ENCODE assay signal across 18 mouse cellular contexts in genomic region chr15:25187881-25188326, GRCm38 (mm10).
DNase-seq lines count a peak whose midpoint lies in the region; ATAC-seq and TF ChIP-seq lines count a peak whose summit lies in the region.
"Had no signal": no experiment of that assay in that cellular context is flagged by ENCODE, and none has a peak within 500 bp of the region (broad histone marks: within the 10 kb centered on the region; RNA-seq: fewer than 3 reads in every experiment).

No protein-coding gene starts in this region.

- no peaks in the 10 kb centered on the region for H3K4me1 ChIP-seq in forebrain, embryonic 14.5 days (ENCODE audit: control insufficient read depth, insufficient read depth, low read length)
- no peaks in the 10 kb centered on the region for H3K4me1 ChIP-seq in forebrain, embryonic 11.5 days (replicated peaks; ENCODE audit: control insufficient read depth, insufficient read depth, low read length)
- no peaks in the 10 kb centered on the region for H3K4me1 ChIP-seq in neural tube, embryonic 15.5 days
- H3K4me1 ChIP-seq: embryonic facial prominence, embryonic 15.5 days; limb, embryonic 15.5 days; midbrain, embryonic 15.5 days had no signal

- H3K36me3 ChIP-seq in forebrain, embryonic 14.5 days (ENCODE audit: control insufficient read depth, insufficient read depth, low read length) = no peaks in the 10 kb centered on the region
- H3K36me3 ChIP-seq in forebrain, embryonic 11.5 days (ENCODE audit: control insufficient read depth, insufficient read depth, low read length) = no peaks in the 10 kb centered on the region
- no peaks in the 10 kb centered on the region for H3K36me3 ChIP-seq in neural tube, embryonic 15.5 days
- H3K36me3 ChIP-seq: embryonic facial prominence, embryonic 15.5 days; limb, embryonic 15.5 days; midbrain, embryonic 15.5 days had no signal

- no peak for TF ChIP-seq POLR2A in brain, embryonic 14.5 days (IDR thresholded peaks at IDR 0.05; ENCODE audit: borderline replicate concordance, extremely low read depth, insufficient read depth, insufficient read length, poor library complexity, severe bottlenecking)

- no peak overlapping the region for H3K4me2 ChIP-seq in forebrain, embryonic 14.5 days (ENCODE audit: low read length)
- H3K4me2 ChIP-seq in forebrain, embryonic 11.5 days (ENCODE audit: low read depth, low read length, severe bottlenecking) = no peak overlapping the region
- no peak overlapping the region for H3K4me2 ChIP-seq in neural tube, embryonic 15.5 days
- H3K4me2 ChIP-seq: embryonic facial prominence, embryonic 15.5 days; limb, embryonic 15.5 days; midbrain, embryonic 15.5 days had no signal

- H3K9me3 ChIP-seq in forebrain, embryonic 14.5 days (replicated peaks; ENCODE audit: control insufficient read depth, low read length) = no peaks in the 10 kb centered on the region
- H3K9me3 ChIP-seq in forebrain, embryonic 11.5 days (ENCODE audit: control insufficient read depth, low read length) = no peaks in the 10 kb centered on the region
- H3K9me3 ChIP-seq in neural tube, embryonic 15.5 days (replicated peaks) = no peaks in the 10 kb centered on the region
- H3K9me3 ChIP-seq: embryonic facial prominence, embryonic 15.5 days; limb, embryonic 15.5 days; midbrain, embryonic 15.5 days had no signal

- H3K27ac ChIP-seq in forebrain, embryonic 14.5 days (ENCODE audit: low read depth, low read length) = no peak overlapping the region
- no peak overlapping the region for H3K27ac ChIP-seq in forebrain, embryonic 11.5 days (ENCODE audit: low read depth, low read length)
- no peak overlapping the region for H3K27ac ChIP-seq in neural tube, embryonic 15.5 days (replicated peaks)
- H3K27ac ChIP-seq: embryonic facial prominence, embryonic 15.5 days; limb, embryonic 15.5 days; midbrain, embryonic 15.5 days; stomach, postnatal 0 days had no signal

- H3K4me3 ChIP-seq in forebrain, embryonic 14.5 days (ENCODE audit: low read depth, low read length) = no peak overlapping the region
- H3K4me3 ChIP-seq in forebrain, embryonic 11.5 days (ENCODE audit: low read depth, low read length) = no peak overlapping the region
- no peak overlapping the region for H3K4me3 ChIP-seq in neural tube, embryonic 15.5 days (replicated peaks)
- H3K4me3 ChIP-seq: embryonic facial prominence, embryonic 15.5 days; limb, embryonic 15.5 days; midbrain, embryonic 15.5 days had no signal

- DNase-seq in forebrain, embryonic 14.5 days (ENCODE audit: low spot score) = peak; percentile 33
- DNase-seq in forebrain, embryonic 11.5 days (ENCODE audit: low spot score) = no peak
- DNase-seq in layer of hippocampus, adult 9-11 months = peak; percentile 34
- no peak for DNase-seq in layer of hippocampus, adult 9-10 months (ENCODE audit: low spot score)
- peak; percentile 61 for DNase-seq in brain, embryonic 14.5 days (ENCODE audit: low read depth)
- no peak for DNase-seq in yolk sac, embryonic 10.5 days (ENCODE audit: low spot score)
- no peak for DNase-seq in cerebellum, adult 11-12 months
- DNase-seq: B cell, adult 2 months; cerebellum, adult 9-11 months; kidney, postnatal 4 days; liver, postnatal 0 days; lung, postnatal 14 days had no signal

- WGBS in forebrain, embryonic 14.5 days = 40% methylated on average over 2 of the region's 2 CpGs
- 63% methylated on average over 2 of the region's 2 CpGs for whole genome bisulfite sequencing in forebrain, embryonic 11.5 days
- 16% methylated on average over 2 of the region's 2 CpGs for WGBS in neural tube, embryonic 15.5 days

- TF ChIP-seq CTCF in brain, embryonic 14.5 days (IDR thresholded peaks at IDR 0.05; ENCODE audit: borderline replicate concordance, extremely low read depth, insufficient read depth, insufficient read length) = no peak

- H3K9ac ChIP-seq in forebrain, embryonic 14.5 days (ENCODE audit: low read length) = no peak overlapping the region
- no peak overlapping the region for H3K9ac ChIP-seq in forebrain, embryonic 11.5 days (ENCODE audit: low read length)
- H3K9ac ChIP-seq in neural tube, embryonic 15.5 days (replicated peaks) = no peak overlapping the region
- H3K9ac ChIP-seq: embryonic facial prominence, embryonic 15.5 days; limb, embryonic 15.5 days; liver, postnatal 0 days; midbrain, embryonic 15.5 days had no signal

- no peaks in the 10 kb centered on the region for H3K27me3 ChIP-seq in forebrain, embryonic 14.5 days (replicated peaks; ENCODE audit: control insufficient read depth, insufficient read depth, low read length)
- no peaks in the 10 kb centered on the region for H3K27me3 ChIP-seq in forebrain, embryonic 11.5 days (ENCODE audit: control insufficient read depth, insufficient read depth, low read length)
- H3K27me3 ChIP-seq in neural tube, embryonic 15.5 days (replicated peaks) = 0 out of 2 replicates have a peak, but pooled peaks cover 9% of the 10 kb centered on the region
- H3K27me3 ChIP-seq: embryonic facial prominence, embryonic 15.5 days; limb, embryonic 15.5 days; midbrain, embryonic 15.5 days had no signal

- peak; percentile 54 for ATAC-seq in forebrain, embryonic 14.5 days
- no peak for ATAC-seq in forebrain, embryonic 11.5 days (replicated peaks; ENCODE audit: low FRiP score)
- peak; percentile 66; the same call in 1 of the 2 replicates for ATAC-seq in neural tube, embryonic 15.5 days (ENCODE audit: low FRiP score)
- ATAC-seq: inflammation-experienced regulatory T-cells, adult 6 months; liver, postnatal 0 days; midbrain, embryonic 15.5 days had no signal

Comparison
In these comparisons a context has a peak if more than half of its experiments do, and no peak if none do; other contexts are left out.
1. DNase-seq: peak in forebrain, embryonic 14.5 days (single experiment), layer of hippocampus, adult 9-11 months (single experiment) and brain, embryonic 14.5 days (single experiment); none in forebrain, embryonic 11.5 days (single experiment), layer of hippocampus, adult 9-10 months (single experiment), yolk sac, embryonic 10.5 days (single experiment) and cerebellum, adult 11-12 months (single experiment).